Mouse (Mus musculus) gonadal fat pad, adult 2 months (tissue): ENCODE measurements around the gene Tekt5. TPM values are rescaled to one million over a fixed set of nuclear protein-coding genes. Genes with fewer than 3 reads are reported as not detected.

Experiments
- DNase-seq: peaks from one replicate; pipeline ENCODE4 v3.0.0-alpha.2; 2012; ENCODE audit warnings: low read depth
- polyA plus RNA-seq: library from polyadenylated mRNA; depleted of rRNA; stranded (reverse); fragments of >200 nt; gene quantifications from 2 replicates; pipeline ENCODE4 v1.2.3, GENCODE M21; 2012

The Tekt5 gene
- polyA plus RNA-seq, 1 experiment: 3.5 TPM

- no peak for DNase-seq
Measured at GRCm38 (mm10) chr16:10379531-10379930, 15.8 kb downstream of the Tekt5 start.

- DNase-seq: no peak
Measured at GRCm38 (mm10) chr16:10377286-10377685, 18.0 kb downstream of the Tekt5 start.

- peak; percentile 34 for DNase-seq
Measured at GRCm38 (mm10) chr16:10374254-10375011, 20.9 kb downstream of the Tekt5 start.

GRCm38 (mm10) chr16:10372372-10372771 is 22.9 kb downstream of the Tekt5 start:
- DNase-seq: no peak

GRCm38 (mm10) chr16:10369996-10370395 is 25.3 kb downstream of the Tekt5 start:
- DNase-seq: no peak

- no peak for DNase-seq
Measured at GRCm38 (mm10) chr16:10369468-10369934, 25.8 kb downstream of the Tekt5 start.

- peak; percentile 70 for DNase-seq
Measured at GRCm38 (mm10) chr16:10366240-10367217, 28.8 kb downstream of the Tekt5 start.

GRCm38 (mm10) chr16:10365796-10366195 is 29.5 kb downstream of the Tekt5 start:
- DNase-seq: peak; percentile 52

- no peak for DNase-seq
Measured at GRCm38 (mm10) chr16:10363061-10363460, 32.2 kb downstream of the Tekt5 start.

- no peak for DNase-seq
Measured at GRCm38 (mm10) chr16:10359241-10359640, 36.0 kb downstream of the Tekt5 start.

- DNase-seq: no peak
Measured at GRCm38 (mm10) chr16:10358010-10358934, 37.0 kb downstream of the Tekt5 start.

GRCm38 (mm10) chr16:10355004-10355403 is 40.3 kb downstream of the Tekt5 start:
- DNase-seq: no peak

- no peak for DNase-seq
Measured at GRCm38 (mm10) chr16:10351050-10351636, 44.1 kb downstream of the Tekt5 start.

- no peak for DNase-seq
Measured at GRCm38 (mm10) chr16:10349876-10350275, 45.4 kb downstream of the Tekt5 start.

- no peak for DNase-seq
Measured at GRCm38 (mm10) chr16:10349436-10349835, 45.9 kb downstream of the Tekt5 start.

- no peak for DNase-seq
Measured at GRCm38 (mm10) chr16:10347551-10347950, 47.7 kb downstream of the Tekt5 start.

GRCm38 (mm10) chr16:10341110-10341509 is 54.2 kb downstream of the Tekt5 start:
- no peak for DNase-seq

- DNase-seq: no peak
Measured at GRCm38 (mm10) chr16:10339930-10340329, 55.4 kb downstream of the Tekt5 start.

- DNase-seq: no peak
Measured at GRCm38 (mm10) chr16:10338601-10339000, 56.7 kb downstream of the Tekt5 start.

GRCm38 (mm10) chr16:10337422-10338197 is 57.7 kb downstream of the Tekt5 start:
- DNase-seq: no peak
